Mouse (Mus musculus) heart, postnatal 0 days (tissue): ENCODE measurements at regions not wholly inside any gene's neighbourhood (a gene's known extent, or its start where the extent isn't known, plus 50 kb on each side); places are given as distances from the start of the nearest gene placed in this dataset. TPM values are rescaled to one million over a fixed set of nuclear protein-coding genes. Genes with fewer than 3 reads are reported as not detected.
"Not testable (repeated sequence)": the region's sequence is repeated elsewhere in the genome, so short reads cannot be mapped to it uniquely, and the experiment has no call there.

Experiments
- ATAC-seq: fragments of 200-750 bp; cut with Nextera tagmentation; 2 replicates; pipeline ENCODE4 v1.8.0; 2017; ENCODE audit warnings: low read depth, moderate number of reproducible peaks, moderate library complexity; ENCODE audit not compliant: insufficient read depth
- DNase-seq: peaks from one replicate; pipeline ENCODE4 v3.0.0-alpha.2; 2016; ENCODE audit warnings: low spot score
- H3K27ac ChIP-seq: fragments of 300-500 bp; sonication (generic); 2 replicates; pipeline ENCODE4 v1.5.1; 2014; ENCODE audit warnings: low read depth, mild to moderate bottlenecking
- H3K27me3 ChIP-seq: fragments of 300-500 bp; sonication (generic); 2 replicates; pipeline ENCODE4 v1.6.1; 2014; ENCODE audit warnings: low read length, mixed read lengths; ENCODE audit not compliant: control insufficient read depth, insufficient read depth
- H3K36me3 ChIP-seq: fragments of 300-500 bp; sonication (generic); replicated peaks from 2 replicates; pipeline ENCODE4 v1.6.1; 2014; ENCODE audit warnings: low read length, mixed read lengths; ENCODE audit not compliant: control insufficient read depth, insufficient read depth
- H3K4me1 ChIP-seq: fragments of 300-500 bp; sonication (generic); 2 replicates; pipeline ENCODE4 v1.6.1; 2014; ENCODE audit warnings: antibody characterized with exemption; ENCODE audit not compliant: control insufficient read depth, insufficient read depth
- H3K4me2 ChIP-seq: fragments of 300-500 bp; sonication (generic); 2 replicates; pipeline ENCODE4 v1.6.1; 2014; ENCODE audit warnings: low read depth, mild to moderate bottlenecking, low read length, moderate library complexity
- H3K4me3 ChIP-seq: fragments of 300-500 bp; sonication (generic); 2 replicates; pipeline ENCODE4 v1.5.1; 2014; ENCODE audit warnings: low read depth, low read length
- H3K9ac ChIP-seq: fragments of 300-500 bp; sonication (generic); replicated peaks from 2 replicates; pipeline ENCODE4 v1.6.1; 2014; ENCODE audit warnings: low read depth, low read length, mixed read lengths
- H3K9me3 ChIP-seq: fragments of 300-500 bp; sonication (generic); replicated peaks from 2 replicates; pipeline ENCODE4 v1.6.1; 2016; ENCODE audit warnings: low read length; ENCODE audit not compliant: control insufficient read depth
- CTCF ChIP-seq: IDR thresholded peaks from 2 replicates; pipeline ENCODE4 v1.5.1; 2016; ENCODE audit warnings: antibody characterized with exemption, control low read depth, low read depth
- EP300 ChIP-seq: IDR thresholded peaks from 2 replicates; pipeline ENCODE4 v1.6.1; 2016; ENCODE audit warnings: antibody characterized with exemption, low read depth
- WGBS: fragments of 180-500 bp; shearing (Covaris S2); extraction: QIAGEN DNeasy Blood & Tissue Kit; methylation state at CpG from one replicate; pipeline ENCODE4 v1.1.7; 2014; 5-methylcytosine and 5-hydroxymethylcytosine counted together
- microRNA-seq: library from miRNA; unstranded; fragments of <30 nt; microRNA quantifications from one replicate; pipeline ENCODE4, GENCODE M21; 2016

DNA sequence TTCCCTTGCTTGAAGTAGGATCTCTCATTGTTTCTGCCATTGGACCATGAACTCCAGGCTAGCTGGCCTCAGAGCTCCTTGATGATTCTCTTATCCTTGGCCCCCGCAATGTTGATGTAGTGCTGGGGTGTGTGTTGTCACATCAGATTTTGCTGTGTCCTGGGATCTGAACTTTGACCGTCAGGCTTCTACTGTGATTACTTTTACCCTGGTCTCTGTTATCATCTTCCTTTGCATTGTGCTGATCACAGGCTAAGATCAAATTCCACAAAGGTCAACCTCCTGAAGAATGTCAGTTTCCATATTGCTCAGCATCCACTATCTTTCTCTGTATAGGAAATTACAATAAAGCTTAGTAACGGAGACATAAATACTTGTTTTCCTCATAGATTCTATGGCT is 68.4 kb upstream of the Pou1f1 start:
- no peak for DNase-seq
- no peak for ATAC-seq
- Histone ChIP-seq H3K9ac (no peak overlapping the region), H3K4me1 (no peaks in the 10 kb centered on the region), H3K27ac (no peak overlapping the region), H3K4me3 (no peak overlapping the region), H3K27me3 (no peaks in the 10 kb centered on the region), H3K9me3 (no peaks in the 10 kb centered on the region), H3K36me3 (no peaks in the 10 kb centered on the region), H3K4me2 (no peak overlapping the region)
- WGBS, result 73% methylated on average over 3 of the region's 3 CpGs
- TF ChIP-seq EP300 (no peak), CTCF (no peak)

DNA sequence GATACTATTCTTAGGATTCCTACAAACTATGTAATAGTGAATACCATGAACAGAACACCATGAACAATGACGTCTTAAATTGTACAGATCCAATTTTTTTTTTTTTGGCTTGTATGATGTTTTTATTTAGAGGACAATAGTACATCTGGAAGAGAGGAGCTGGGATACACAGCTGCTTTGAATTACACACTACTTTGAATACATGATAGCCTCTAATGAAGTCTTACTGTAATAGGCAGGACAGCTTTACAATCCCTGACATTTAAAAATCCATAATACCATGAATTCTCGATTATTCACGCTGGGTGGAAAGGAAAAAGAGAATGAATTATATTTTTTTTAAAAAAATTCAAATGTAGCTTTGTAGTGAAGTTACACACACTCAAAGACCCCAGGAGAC is 63.4 kb upstream of the Pou1f1 start:
- not testable (repeated sequence) for H3K9me3 ChIP-seq, H3K4me1 ChIP-seq, H3K27me3 ChIP-seq, H3K4me2 ChIP-seq, H3K9ac ChIP-seq, DNase-seq, H3K36me3 ChIP-seq, ATAC-seq, H3K27ac ChIP-seq, H3K4me3 ChIP-seq
- WGBS, result 69% methylated on average over 1 of the region's 3 CpGs

DNA sequence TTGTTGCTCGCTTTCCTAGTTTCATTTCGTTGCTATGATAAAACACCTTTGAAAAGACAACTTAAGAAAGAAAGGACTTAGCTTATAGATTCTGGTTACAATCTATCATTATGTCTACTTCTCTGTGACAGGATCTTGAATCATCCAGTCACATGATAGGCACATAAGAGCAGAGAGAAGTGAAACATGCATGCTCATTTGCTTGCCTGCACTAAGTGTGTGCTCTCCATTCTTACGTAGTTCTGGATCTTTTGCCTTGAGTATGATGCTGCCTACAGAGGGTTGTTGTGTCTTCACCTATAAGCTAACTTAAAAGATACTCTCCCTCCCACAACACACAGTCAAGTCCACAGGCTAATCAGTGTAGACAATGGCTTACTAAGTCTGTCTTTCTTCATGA is 62.1 kb upstream of the Pou1f1 start:
- ATAC-seq (no peak), DNase-seq (no peak)
- WGBS, result 75% methylated on average over 3 of the region's 3 CpGs
- Histone ChIP-seq H3K27ac (no peak overlapping the region), H3K4me3 (no peak overlapping the region), H3K9me3 (no peaks in the 10 kb centered on the region), H3K4me1 (no peaks in the 10 kb centered on the region), H3K9ac (no peak overlapping the region), H3K36me3 (no peaks in the 10 kb centered on the region), H3K27me3 (no peaks in the 10 kb centered on the region), H3K4me2 (no peak overlapping the region)
- TF ChIP-seq EP300, result no peak
- no peak for TF ChIP-seq CTCF

DNA sequence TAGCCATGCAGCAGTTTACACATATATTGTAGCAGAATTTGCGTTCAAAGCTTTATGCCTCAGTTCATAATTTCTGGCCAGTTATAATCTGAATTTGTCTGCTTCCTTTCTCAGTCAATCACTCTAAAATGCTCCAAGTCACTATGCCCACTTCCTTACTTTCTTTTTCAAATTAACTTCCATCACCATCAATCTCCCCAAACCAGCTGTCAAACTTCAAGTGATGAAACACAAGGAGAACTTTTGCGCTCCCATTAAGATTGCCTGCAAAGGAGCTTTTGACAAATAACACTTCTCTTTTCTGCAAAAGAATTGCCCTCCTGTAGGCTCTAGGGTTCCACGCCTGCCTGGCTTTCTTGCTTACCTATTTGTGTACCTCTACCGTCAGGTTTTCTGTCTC is 50.6 kb upstream of the Pou1f1 start:
- Histone ChIP-seq H3K36me3 (no peaks in the 10 kb centered on the region), H3K4me1 (no peaks in the 10 kb centered on the region), H3K9me3 (no peaks in the 10 kb centered on the region), H3K4me2 (no peak overlapping the region), H3K4me3 (no peak overlapping the region), H3K27me3 (no peaks in the 10 kb centered on the region), H3K27ac (no peak overlapping the region), H3K9ac (no peak overlapping the region)
- ATAC-seq (no peak), DNase-seq (no peak)
- no peak for TF ChIP-seq EP300
- no peak for TF ChIP-seq CTCF
- 64% methylated on average over 4 of the region's 4 CpGs for WGBS

Small RNA genes in the stretch of these regions (microRNA-seq; reads per million reads assigned to microRNA genes)
- not detected for gene Gm23659
